Mouse (Mus musculus) CH12.LX (cell line): Measurements from ENCODE around the gene Msrb1. TPM values are rescaled to one million over a fixed set of nuclear protein-coding genes. Genes with fewer than 3 reads are reported as not detected.

Experiments used
- DNase-seq: peaks from one replicate; pipeline ENCODE4 v3.0.0-alpha.2; 2013; ENCODE audit errors: extremely low read depth
- H3K27ac ChIP-seq: 2 replicates; pipeline ENCODE4 v1.5.1; 2012; ENCODE audit warnings: low read depth, mild to moderate bottlenecking, control low read depth, moderate library complexity; ENCODE audit not compliant: insufficient read depth
- H3K27me3 ChIP-seq: replicated peaks from 2 replicates; pipeline ENCODE3; 2012; ENCODE audit warnings: inconsistent platforms
- H3K36me3 ChIP-seq, 2 experiments: replicated peaks in 1 of 2; 2 replicates each; pipeline versions ENCODE3 to v1.6.1; 2012; ENCODE audit warnings: inconsistent platforms in 1 of 2, low read length in 1 of 2, mild to moderate bottlenecking in 1 of 2, mixed read lengths in 1 of 2, moderate library complexity in 1 of 2; ENCODE audit not compliant: control insufficient read depth in 1 of 2, insufficient read depth in 1 of 2
- H3K4me1 ChIP-seq, 2 experiments: 2 replicates each; pipeline ENCODE4 v1.6.1; 2012; ENCODE audit warnings: inconsistent platforms in 1 of 2, moderate library complexity in 1 of 2; ENCODE audit not compliant: insufficient read depth in 2 of 2, control insufficient read depth in 1 of 2
- H3K4me2 ChIP-seq: 2 replicates; pipeline ENCODE4 v1.6.1; 2012; ENCODE audit warnings: low read depth, mild to moderate bottlenecking, control low read depth; ENCODE audit not compliant: poor library complexity, insufficient read depth, severe bottlenecking
- H3K4me3 ChIP-seq, 3 experiments: fragments of 150-350 bp in 1 of 3; sonication (generic) in 1 of 3; replicated peaks in 1 of 3; 2 replicates each; pipeline versions ENCODE3 to v1.5.1; 2011 to 2012; ENCODE audit warnings: low read depth in 2 of 3, low read length in 2 of 3, mild to moderate bottlenecking in 2 of 3, moderate library complexity in 2 of 3, control low read depth in 1 of 3, improper control_type of control experiment in 1 of 3, inconsistent platforms in 1 of 3, mixed read lengths in 1 of 3; ENCODE audit not compliant: poor library complexity in 1 of 3
- H3K79me2 ChIP-seq: replicated peaks from 2 replicates; pipeline ENCODE4 v1.6.1; 2012; ENCODE audit warnings: mild to moderate bottlenecking, moderate library complexity; ENCODE audit not compliant: control insufficient read depth, poor library complexity, insufficient read depth, severe bottlenecking; ENCODE audit errors: extremely low read depth
- H3K9ac ChIP-seq: 2 replicates; pipeline ENCODE4 v1.6.1; 2012; ENCODE audit warnings: low read depth, mild to moderate bottlenecking, control low read depth, moderate library complexity; ENCODE audit not compliant: insufficient read depth
- H3K9me3 ChIP-seq: replicated peaks from 2 replicates; pipeline ENCODE3; 2012; ENCODE audit warnings: low read length, inconsistent platforms, mixed read lengths
- BHLHE40 ChIP-seq: IDR thresholded peaks from 2 replicates; pipeline ENCODE4 v1.6.1; 2011; ENCODE audit warnings: mild to moderate bottlenecking, low read depth, low read length, improper control_type of control experiment
- CHD1 ChIP-seq: IDR thresholded peaks from 2 replicates; pipeline ENCODE4 v1.6.1; 2012; ENCODE audit warnings: low read depth, low read length, improper control_type of control experiment, inconsistent platforms
- CHD2 ChIP-seq: IDR thresholded peaks from 2 replicates; pipeline ENCODE4 v1.6.1; 2011; ENCODE audit warnings: low read length, improper control_type of control experiment
- CTCF ChIP-seq, 2 experiments: IDR thresholded peaks in 1 of 2; conservative IDR thresholded peaks in 1 of 2; 2 replicates each; pipeline ENCODE4 v1.5.1; 2011 to 2012; ENCODE audit warnings: low read depth in 2 of 2, low read length in 2 of 2, improper control_type of control experiment in 1 of 2, inconsistent platforms in 1 of 2, mild to moderate bottlenecking in 1 of 2, moderate library complexity in 1 of 2
- ELF1 ChIP-seq: IDR thresholded peaks from 2 replicates; pipeline ENCODE4 v1.6.1; 2014; ENCODE audit warnings: low read depth, mild to moderate bottlenecking, inconsistent platforms, low read length, improper control_type of control experiment
- EP300 ChIP-seq: IDR thresholded peaks from 2 replicates; pipeline ENCODE4 v1.6.1; 2011; ENCODE audit warnings: low read length, improper control_type of control experiment
- ETS1 ChIP-seq: conservative IDR thresholded peaks from 2 replicates; pipeline ENCODE4 v1.6.1; 2012; ENCODE audit warnings: low read depth, mild to moderate bottlenecking, inconsistent platforms, low read length, improper control_type of control experiment, moderate library complexity
- JUND ChIP-seq: conservative IDR thresholded peaks from 2 replicates; pipeline ENCODE4 v1.6.1; 2011; ENCODE audit warnings: low read depth, low read length, improper control_type of control experiment
- MAX ChIP-seq: IDR thresholded peaks from 2 replicates; pipeline ENCODE4 v1.6.1; 2011; ENCODE audit warnings: low read length, improper control_type of control experiment
- MAZ ChIP-seq: IDR thresholded peaks from 2 replicates; pipeline ENCODE4 v1.6.1; 2012; ENCODE audit warnings: low read depth, mild to moderate bottlenecking, inconsistent platforms, low read length, improper control_type of control experiment, moderate library complexity
- NELFE ChIP-seq: IDR thresholded peaks from 2 replicates; pipeline ENCODE4 v1.6.1; 2011; ENCODE audit warnings: low read depth, low read length, improper control_type of control experiment
- NRF1 ChIP-seq: IDR thresholded peaks from 2 replicates; pipeline ENCODE4 v1.6.1; 2014; ENCODE audit warnings: low read depth, mild to moderate bottlenecking, inconsistent platforms, low read length, improper control_type of control experiment, moderate library complexity
- PAX5 ChIP-seq: IDR thresholded peaks from 2 replicates; pipeline ENCODE4 v1.6.1; 2012; ENCODE audit warnings: low read length, inconsistent platforms, mixed read lengths
- POLR2A ChIP-seq: IDR thresholded peaks from 2 replicates; pipeline ENCODE4 v1.6.1; 2011; ENCODE audit warnings: low read depth, mild to moderate bottlenecking, improper control_type of control experiment, low read length
- SIN3A ChIP-seq: IDR thresholded peaks from 2 replicates; pipeline ENCODE4 v1.6.1; 2012; ENCODE audit warnings: low read length, improper control_type of control experiment, inconsistent platforms
- TBP ChIP-seq: conservative IDR thresholded peaks from 2 replicates; pipeline ENCODE4 v1.6.1; 2011; ENCODE audit warnings: low read depth, low read length, improper control_type of control experiment
- TCF12 ChIP-seq: IDR thresholded peaks from 2 replicates; pipeline ENCODE4 v1.6.1; 2014; ENCODE audit warnings: low read depth, mild to moderate bottlenecking, inconsistent platforms, low read length, improper control_type of control experiment
- UBTF ChIP-seq: IDR thresholded peaks from 2 replicates; pipeline ENCODE4 v1.6.1; 2012; ENCODE audit warnings: low read depth, mild to moderate bottlenecking, inconsistent platforms, low read length, improper control_type of control experiment, moderate library complexity
- ZC3H11A ChIP-seq: IDR thresholded peaks from 2 replicates; pipeline ENCODE4 v1.6.1; 2012; ENCODE audit warnings: low read depth, mild to moderate bottlenecking, inconsistent platforms, low read length, improper control_type of control experiment
- ZKSCAN1 ChIP-seq: IDR thresholded peaks from 2 replicates; pipeline ENCODE4 v1.6.1; 2012; ENCODE audit warnings: low read depth, inconsistent platforms, low read length, improper control_type of control experiment, borderline replicate concordance
- dilution Hi-C: fragments of 300-500 bp; cut with MboI; formaldehyde crosslinking; loops from 2 replicates; pipeline ENCODE4 v1.14.3; 2020; ENCODE audit warnings: low sequenced_read_pairs; ENCODE audit not compliant: extremely low pct_unique_long_range_greater_than_20kb, extremely low pct_ligation_motif_present
- in situ Hi-C: fragments of 300-500 bp; cut with MboI; formaldehyde crosslinking; loops from 3 replicates; pipeline ENCODE4 v1.14.3; 2019; ENCODE audit warnings: low sequenced_read_pairs, low pct_ligation_motif_present, low pct_unique_long_range_greater_than_20kb, mixed read lengths
- polyA plus RNA-seq: library from polyadenylated mRNA; unstranded; fragments of >175 nt; gene quantifications from 2 replicates; pipeline ENCODE4 v1.2.1, GENCODE M21; 2012; ENCODE audit warnings: low read depth; ENCODE audit not compliant: insufficient read length
- total RNA-seq, 2 experiments: library from RNA; depleted of rRNA; stranded (reverse); fragments of 300-350 nt in 1 of 2; fragments of >200 nt in 1 of 2; gene quantifications; 2 replicates each; pipeline ENCODE4 v1.2.3; 2012 to 2014

Gene Msrb1
- total and polyA plus RNA-seq, 3 experiments = 26.9 to 70.0 (median 39.7) TPM

GRCm38 (mm10) chr17:24697985-24698384 is 38.5 kb upstream of the Msrb1 start:
- Histone ChIP-seq H3K27ac (no peak overlapping the region), H3K79me2 (no peaks in the 10 kb centered on the region), H3K4me1 (peaks cover 6 to 48% of the 10 kb centered on the region in 2 experiments), H3K9me3 (no peaks in the 10 kb centered on the region), H3K4me3 (no peak overlapping the region), H3K4me2 (no peak overlapping the region), H3K36me3 (peaks cover 40 to 55% of the 10 kb centered on the region in 2 experiments), H3K9ac (no peak overlapping the region), H3K27me3 (no peaks in the 10 kb centered on the region)
- TF ChIP-seq UBTF (no peak), CHD2 (0 out of 2 replicates have a peak, but pooled peaks have one; percentile 17)
- no peak for DNase-seq
- in situ Hi-C loops = no loop called here
- dilution Hi-C loops = no loop called here

GRCm38 (mm10) chr17:24698715-24699114 is 37.7 kb upstream of the Msrb1 start:
- H3K9me3 ChIP-seq = no peaks in the 10 kb centered on the region
- no peak overlapping the region for H3K4me2 ChIP-seq
- no peaks in the 10 kb centered on the region for H3K79me2 ChIP-seq
- H3K9ac ChIP-seq = no peak overlapping the region
- H3K36me3 ChIP-seq = peaks cover 37 to 54% of the 10 kb centered on the region in 2 experiments
- in situ Hi-C loops (no loop called here), dilution Hi-C loops (no loop called here)
- H3K27me3 ChIP-seq = no peaks in the 10 kb centered on the region
- TF ChIP-seq SIN3A (no peak), TCF12 (no peak), TBP (no peak), PAX5 (no peak), ZKSCAN1 (no peak), MAX (no peak), POLR2A (no peak), JUND (no peak), NELFE (no peak), NRF1 (no peak), ELF1 (no peak), CTCF (conservative IDR thresholded peaks at IDR 0.05 in 1 of 2, IDR thresholded peaks at IDR 0.05 in 1 of 2; ENCODE audit: low read depth in 2 of 2, low read length in 2 of 2) (no peak), ETS1 (no peak), EP300 (no peak), CHD2 (no peak), BHLHE40 (no peak), MAZ (no peak), ZC3H11A (no peak), CHD1 (no peak)
- no peak for DNase-seq
- peaks cover 6 to 45% of the 10 kb centered on the region in 2 experiments for H3K4me1 ChIP-seq
- no peak overlapping the region for H3K27ac ChIP-seq
- H3K4me3 ChIP-seq = no peak overlapping the region
